Mouse (Mus musculus): ENCODE measurements around the gene Nsmf. TPM values are rescaled to one million over a fixed set of nuclear protein-coding genes. Genes with fewer than 3 reads are reported as not detected.

Gene Nsmf
- polyA plus RNA-seq, 1 experiment from 2014 or later: 51.1 TPM

- no peak overlapping the region for H3K27ac ChIP-seq (ENCODE audit: low read depth, low read length)
- no peak for ATAC-seq (ENCODE audit: low FRiP score)
- no peaks in the 10 kb centered on the region for H3K36me3 ChIP-seq (ENCODE audit: control insufficient read depth, insufficient read depth, low read length)
- H3K9me3 ChIP-seq (ENCODE audit: control insufficient read depth, low read length): no peaks in the 10 kb centered on the region
- 93% methylated on average over 6 of the region's 6 CpGs for WGBS
- DNase-seq (ENCODE audit: low spot score): no peak
- no peak overlapping the region for H3K4me2 ChIP-seq (replicated peaks; ENCODE audit: low read depth, low read length)
- peaks cover 7% of the 10 kb centered on the region; the same call in 1 of the 2 replicates for H3K4me1 ChIP-seq (replicated peaks; ENCODE audit: control insufficient read depth, insufficient read depth, low read length)
- no peak overlapping the region for H3K9ac ChIP-seq (ENCODE audit: low read depth, low read length)
- H3K27me3 ChIP-seq (ENCODE audit: control insufficient read depth, insufficient read depth, low read length): no peaks in the 10 kb centered on the region
- H3K4me3 ChIP-seq (ENCODE audit: low read depth, low read length): no peak overlapping the region
Measured at GRCm38 (mm10) chr2:25053101-25053500, 1.1 kb upstream of the Nsmf start.

- WGBS: 82% methylated on average over 2 of the region's 2 CpGs
- H3K4me2 ChIP-seq (replicated peaks; ENCODE audit: low read depth, low read length): peak overlapping the region; percentile 82
- peak overlapping the region; percentile 82 for H3K4me3 ChIP-seq (ENCODE audit: low read depth, low read length)
- ATAC-seq (ENCODE audit: low FRiP score) (peak; percentile 31; the same call in 1 of the 2 replicates), DNase-seq (ENCODE audit: low spot score) (no peak)
- no peak overlapping the region for H3K27ac ChIP-seq (ENCODE audit: low read depth, low read length)
- no peaks in the 10 kb centered on the region for H3K9me3 ChIP-seq (ENCODE audit: control insufficient read depth, low read length)
- H3K27me3 ChIP-seq (ENCODE audit: control insufficient read depth, insufficient read depth, low read length): no peaks in the 10 kb centered on the region
- H3K36me3 ChIP-seq (ENCODE audit: control insufficient read depth, insufficient read depth, low read length): no peaks in the 10 kb centered on the region
- H3K9ac ChIP-seq (ENCODE audit: low read depth, low read length): peak overlapping the region; percentile 88
- H3K4me1 ChIP-seq (replicated peaks; ENCODE audit: control insufficient read depth, insufficient read depth, low read length): peaks cover 7% of the 10 kb centered on the region; the same call in 1 of the 2 replicates
Measured at GRCm38 (mm10) chr2:25055068-25055405, 882 bp downstream of the Nsmf start.

DNA sequence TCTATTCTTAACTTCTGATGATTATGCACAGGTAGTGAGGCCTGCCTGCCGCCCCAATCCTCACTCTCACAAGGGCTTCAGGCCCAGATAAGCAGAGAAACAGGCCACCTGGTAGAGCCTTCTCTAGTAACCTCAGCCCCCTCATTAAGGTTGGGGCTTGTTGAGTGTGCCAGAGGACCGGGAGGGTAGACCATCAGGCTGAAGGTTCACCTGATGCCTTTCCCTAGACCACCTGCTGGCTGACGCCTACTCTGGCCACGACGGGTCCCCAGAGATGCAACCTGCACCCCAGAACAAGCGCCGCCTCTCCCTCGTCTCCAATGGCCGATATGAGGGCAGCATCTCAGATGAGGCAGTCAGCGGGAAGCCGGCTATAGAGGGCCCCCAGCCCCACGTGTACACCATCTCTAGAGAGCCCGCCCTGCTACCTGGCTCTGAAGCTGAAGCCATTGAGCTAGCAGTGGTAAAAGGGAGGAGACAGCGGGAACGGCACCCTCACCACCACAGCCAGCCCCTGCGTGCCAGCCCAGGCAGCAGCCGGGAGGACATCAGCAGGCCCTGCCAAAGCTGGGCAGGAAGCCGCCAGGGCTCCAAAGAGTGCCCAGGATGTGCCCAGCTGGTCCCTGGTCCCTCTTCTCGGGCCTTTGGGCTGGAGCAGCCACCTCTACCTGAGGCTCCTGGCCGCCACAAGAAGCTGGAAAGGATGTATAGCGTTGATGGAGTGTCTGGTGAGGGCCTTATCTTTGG, 1.4 kb downstream of the Nsmf start:
- Histone ChIP-seq H3K27ac (ENCODE audit: low read depth, low read length) (no peak overlapping the region), H3K4me1 (replicated peaks; ENCODE audit: control insufficient read depth, insufficient read depth, low read length) (peaks cover 7% of the 10 kb centered on the region; the same call in 1 of the 2 replicates), H3K27me3 (ENCODE audit: control insufficient read depth, insufficient read depth, low read length) (no peaks in the 10 kb centered on the region), H3K36me3 (ENCODE audit: control insufficient read depth, insufficient read depth, low read length) (no peaks in the 10 kb centered on the region), H3K9me3 (ENCODE audit: control insufficient read depth, low read length) (no peaks in the 10 kb centered on the region), H3K4me3 (ENCODE audit: low read depth, low read length) (peak overlapping the region; percentile 82; the same call in 1 of the 2 replicates), H3K9ac (ENCODE audit: low read depth, low read length) (0 out of 2 replicates have a peak overlapping the region, but pooled peaks have one; percentile 88), H3K4me2 (replicated peaks; ENCODE audit: low read depth, low read length) (peak overlapping the region; percentile 82)
- ATAC-seq (ENCODE audit: low FRiP score) (no peak), DNase-seq (ENCODE audit: low spot score) (no peak)
- WGBS: 93% methylated on average over 21 of the region's 21 CpGs

DNA sequence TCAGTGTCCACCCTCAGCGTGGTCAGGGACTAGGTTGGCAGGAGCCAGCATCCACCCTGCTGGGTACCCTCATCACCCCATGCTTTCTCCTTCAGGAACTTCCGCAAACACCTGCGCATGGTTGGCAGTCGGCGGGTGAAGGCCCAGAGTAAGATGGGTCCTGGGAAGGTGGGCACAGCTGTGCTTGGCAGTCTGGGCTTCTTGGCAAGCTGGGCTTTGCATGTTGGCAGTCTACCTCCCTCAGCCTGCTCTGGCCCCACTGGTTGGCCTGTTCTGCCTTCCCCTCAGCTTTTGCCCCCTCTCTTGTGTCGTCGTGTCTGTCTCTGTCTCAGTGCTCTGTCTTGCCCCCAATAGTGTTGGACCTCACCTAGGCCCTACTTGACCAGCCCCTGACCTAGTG, 4.8 kb downstream of the Nsmf start:
- peaks cover 7% of the 10 kb centered on the region; the same call in 1 of the 2 replicates for H3K4me1 ChIP-seq (replicated peaks; ENCODE audit: control insufficient read depth, insufficient read depth, low read length)
- 93% methylated on average over 7 of the region's 7 CpGs for WGBS
- H3K4me2 ChIP-seq (replicated peaks; ENCODE audit: low read depth, low read length): no peak overlapping the region
- no peaks in the 10 kb centered on the region for H3K36me3 ChIP-seq (ENCODE audit: control insufficient read depth, insufficient read depth, low read length)
- DNase-seq (ENCODE audit: low spot score): no peak
- H3K9me3 ChIP-seq (ENCODE audit: control insufficient read depth, low read length): no peaks in the 10 kb centered on the region
- no peak overlapping the region for H3K4me3 ChIP-seq (ENCODE audit: low read depth, low read length)
- no peak for ATAC-seq (ENCODE audit: low FRiP score)
- no peak overlapping the region for H3K9ac ChIP-seq (ENCODE audit: low read depth, low read length)
- no peak overlapping the region for H3K27ac ChIP-seq (ENCODE audit: low read depth, low read length)
- H3K27me3 ChIP-seq (ENCODE audit: control insufficient read depth, insufficient read depth, low read length): no peaks in the 10 kb centered on the region

GRCm38 (mm10) chr2:25063523-25063922, 9.4 kb downstream of the Nsmf start:
- DNase-seq (ENCODE audit: low spot score) (no peak), ATAC-seq (ENCODE audit: low FRiP score) (no peak)
- no peak overlapping the region for H3K9ac ChIP-seq (ENCODE audit: low read depth, low read length)
- 94% methylated on average over 5 of the region's 5 CpGs for WGBS
- no peaks in the 10 kb centered on the region for H3K27me3 ChIP-seq (ENCODE audit: control insufficient read depth, insufficient read depth, low read length)
- no peaks in the 10 kb centered on the region for H3K36me3 ChIP-seq (ENCODE audit: control insufficient read depth, insufficient read depth, low read length)
- H3K4me2 ChIP-seq (replicated peaks; ENCODE audit: low read depth, low read length): no peak overlapping the region
- no peak overlapping the region for H3K27ac ChIP-seq (ENCODE audit: low read depth, low read length)
- H3K4me3 ChIP-seq (ENCODE audit: low read depth, low read length): no peak overlapping the region
- no peaks in the 10 kb centered on the region for H3K9me3 ChIP-seq (ENCODE audit: control insufficient read depth, low read length)
- H3K4me1 ChIP-seq (replicated peaks; ENCODE audit: control insufficient read depth, insufficient read depth, low read length): no peaks in the 10 kb centered on the region

DNA sequence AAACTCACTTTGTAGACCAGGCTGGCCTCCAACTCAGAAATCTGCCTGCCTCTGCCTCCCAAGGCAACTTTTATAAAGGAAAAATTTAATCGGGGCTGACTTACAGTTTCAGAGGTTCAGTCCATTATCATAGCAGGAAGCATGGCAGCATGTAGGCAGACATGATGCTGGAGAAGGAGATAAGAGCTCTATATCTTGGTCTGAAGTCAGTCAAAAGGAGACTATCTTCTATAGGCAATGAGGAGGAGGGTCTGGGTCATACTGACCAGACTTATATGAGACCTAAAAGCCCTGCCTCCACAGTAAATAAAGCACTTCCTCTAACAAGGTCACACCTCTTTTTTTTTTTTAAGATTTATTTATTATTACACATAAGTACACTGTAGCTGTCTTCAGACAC, 10.1 kb downstream of the Nsmf start:
- no peak overlapping the region for H3K9ac ChIP-seq (ENCODE audit: low read depth, low read length)
- H3K27ac ChIP-seq (ENCODE audit: low read depth, low read length): no peak overlapping the region
- ATAC-seq (ENCODE audit: low FRiP score): no peak
- H3K4me1 ChIP-seq (replicated peaks; ENCODE audit: control insufficient read depth, insufficient read depth, low read length): no peaks in the 10 kb centered on the region
- H3K36me3 ChIP-seq (ENCODE audit: control insufficient read depth, insufficient read depth, low read length): no peaks in the 10 kb centered on the region
- no peak overlapping the region for H3K4me2 ChIP-seq (replicated peaks; ENCODE audit: low read depth, low read length)
- no peak overlapping the region for H3K4me3 ChIP-seq (ENCODE audit: low read depth, low read length)
- DNase-seq (ENCODE audit: low spot score): no peak
- H3K9me3 ChIP-seq (ENCODE audit: control insufficient read depth, low read length): no peaks in the 10 kb centered on the region
- H3K27me3 ChIP-seq (ENCODE audit: control insufficient read depth, insufficient read depth, low read length): no peaks in the 10 kb centered on the region
- 91% methylated on average over 1 of the region's 1 CpGs for WGBS

DNA sequence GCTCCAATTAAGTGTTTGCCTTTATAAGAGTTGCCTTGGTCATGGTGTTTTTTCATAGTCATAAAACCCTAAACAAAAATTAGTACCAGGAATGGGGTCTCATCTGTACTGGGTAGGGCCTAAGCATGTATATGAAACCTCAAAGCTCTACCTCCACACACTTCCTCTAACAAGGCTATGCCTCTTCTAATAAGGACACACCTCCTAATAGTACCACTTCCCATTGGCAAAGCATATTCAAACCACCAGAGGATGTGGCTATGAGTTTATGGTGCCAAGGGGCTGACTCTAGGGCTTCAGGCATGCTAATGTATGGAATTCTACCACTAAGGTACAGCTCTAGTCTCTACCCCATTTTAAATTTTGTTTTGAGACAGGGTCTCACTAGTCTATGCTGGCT, 11.4 kb downstream of the Nsmf start:
- Histone ChIP-seq H3K4me3 (ENCODE audit: low read depth, low read length) (no peak overlapping the region), H3K36me3 (ENCODE audit: control insufficient read depth, insufficient read depth, low read length) (no peaks in the 10 kb centered on the region), H3K9ac (ENCODE audit: low read depth, low read length) (no peak overlapping the region), H3K4me1 (replicated peaks; ENCODE audit: control insufficient read depth, insufficient read depth, low read length) (no peaks in the 10 kb centered on the region), H3K27me3 (ENCODE audit: control insufficient read depth, insufficient read depth, low read length) (no peaks in the 10 kb centered on the region), H3K4me2 (replicated peaks; ENCODE audit: low read depth, low read length) (no peak overlapping the region), H3K27ac (ENCODE audit: low read depth, low read length) (no peak overlapping the region), H3K9me3 (ENCODE audit: control insufficient read depth, low read length) (no peaks in the 10 kb centered on the region)
- no peak for ATAC-seq (ENCODE audit: low FRiP score)
- DNase-seq (ENCODE audit: low spot score): no peak

DNA sequence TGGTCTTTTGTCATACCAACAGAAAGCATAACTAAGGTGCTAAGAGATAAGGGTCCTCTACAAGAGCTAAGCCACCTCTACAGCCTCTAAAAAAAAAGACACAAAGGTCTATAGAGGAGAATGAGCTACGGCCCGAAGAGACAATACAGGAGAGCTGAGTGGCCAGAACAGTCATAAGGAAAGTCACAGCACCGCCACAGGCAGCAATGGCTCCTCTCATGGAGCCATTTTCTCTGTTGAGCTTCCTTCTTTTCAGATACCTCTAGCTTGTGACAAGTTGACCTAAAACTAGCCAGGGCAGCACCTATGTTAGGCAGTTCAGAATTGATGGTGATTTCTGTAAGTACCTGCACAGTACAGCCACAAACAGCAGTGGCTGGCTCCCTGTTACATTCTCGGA, 12.4 kb downstream of the Nsmf start:
- Histone ChIP-seq H3K4me3 (ENCODE audit: low read depth, low read length) (no peak overlapping the region), H3K4me1 (replicated peaks; ENCODE audit: control insufficient read depth, insufficient read depth, low read length) (no peaks in the 10 kb centered on the region), H3K9ac (ENCODE audit: low read depth, low read length) (no peak overlapping the region), H3K36me3 (ENCODE audit: control insufficient read depth, insufficient read depth, low read length) (no peaks in the 10 kb centered on the region), H3K4me2 (replicated peaks; ENCODE audit: low read depth, low read length) (no peak overlapping the region), H3K27me3 (ENCODE audit: control insufficient read depth, insufficient read depth, low read length) (no peaks in the 10 kb centered on the region), H3K27ac (ENCODE audit: low read depth, low read length) (no peak overlapping the region), H3K9me3 (ENCODE audit: control insufficient read depth, low read length) (no peaks in the 10 kb centered on the region)
- WGBS: 86% methylated on average over 4 of the region's 4 CpGs
- DNase-seq (ENCODE audit: low spot score) (no peak), ATAC-seq (ENCODE audit: low FRiP score) (no peak)

GRCm38 (mm10) chr2:25069537-25069936, 15.4 kb downstream of the Nsmf start:
- DNase-seq (ENCODE audit: low spot score): no peak
- Histone ChIP-seq H3K9me3 (ENCODE audit: control insufficient read depth, low read length) (no peaks in the 10 kb centered on the region), H3K27me3 (ENCODE audit: control insufficient read depth, insufficient read depth, low read length) (no peaks in the 10 kb centered on the region), H3K4me1 (replicated peaks; ENCODE audit: control insufficient read depth, insufficient read depth, low read length) (no peaks in the 10 kb centered on the region), H3K4me2 (replicated peaks; ENCODE audit: low read depth, low read length) (no peak overlapping the region), H3K9ac (ENCODE audit: low read depth, low read length) (no peak overlapping the region), H3K36me3 (ENCODE audit: control insufficient read depth, insufficient read depth, low read length) (no peaks in the 10 kb centered on the region), H3K4me3 (ENCODE audit: low read depth, low read length) (no peak overlapping the region), H3K27ac (ENCODE audit: low read depth, low read length) (no peak overlapping the region)
- ATAC-seq (ENCODE audit: low FRiP score): no peak
- WGBS: 82% methylated on average over 4 of the region's 4 CpGs

All from hindbrain, embryonic 11.5 days (tissue).